Mouse (Mus musculus): ENCODE results near the gene Emc9. TPM values are rescaled to one million over a fixed set of nuclear protein-coding genes. Genes with fewer than 3 reads are reported as not detected.
A peak's percentile ranks its signal among the peaks of the same experiment; 100 is the strongest.

Gene Emc9
- polyA plus RNA-seq, 1 experiment from 2014 or later = 39.2 TPM

GRCm38 (mm10) chr14:55613346-55613745 is 28.2 kb upstream of the Emc9 start:
- Histone ChIP-seq H3K4me2 (replicated peaks) (no peak overlapping the region), H3K4me1 (replicated peaks; ENCODE audit: control insufficient read depth, insufficient read depth, low read length) (no peaks in the 10 kb centered on the region), H3K9me3 (ENCODE audit: control insufficient read depth, low read length) (no peaks in the 10 kb centered on the region), H3K27me3 (ENCODE audit: control insufficient read depth, insufficient read depth, low read length) (no peaks in the 10 kb centered on the region), H3K27ac (no peak overlapping the region), H3K36me3 (replicated peaks; ENCODE audit: control insufficient read depth, insufficient read depth) (peaks cover 24% of the 10 kb centered on the region), H3K4me3 (replicated peaks; ENCODE audit: low read length) (no peak overlapping the region), H3K9ac (no peak overlapping the region)
- 75% methylated on average over 6 of the region's 6 CpGs for WGBS
- ATAC-seq (ENCODE audit: low FRiP score) (no peak), DNase-seq (ENCODE audit: low spot score) (no peak)

DNA sequence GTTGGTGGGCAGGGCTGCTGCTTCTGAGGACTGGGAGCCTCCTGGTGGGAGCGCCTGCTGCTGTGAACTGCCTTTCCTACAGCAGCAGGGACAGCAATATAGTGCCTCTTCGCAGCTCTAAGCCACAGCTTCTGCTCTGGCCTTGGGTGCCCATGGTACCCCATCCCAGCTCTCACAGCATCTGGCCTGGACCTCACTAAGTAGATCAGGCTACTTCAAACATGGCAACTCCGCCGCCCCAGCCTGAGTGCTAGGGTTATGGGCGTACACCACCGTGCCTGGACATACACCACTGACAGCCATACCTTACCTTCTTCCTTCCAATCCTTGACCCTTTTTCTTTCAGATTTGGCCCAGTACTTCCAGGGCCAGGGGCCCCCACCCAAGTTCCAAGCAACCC is 23.2 kb upstream of the Emc9 start:
- Histone ChIP-seq H3K9ac (no peak overlapping the region), H3K4me1 (replicated peaks; ENCODE audit: control insufficient read depth, insufficient read depth, low read length) (no peaks in the 10 kb centered on the region), H3K4me2 (replicated peaks) (no peak overlapping the region), H3K9me3 (ENCODE audit: control insufficient read depth, low read length) (no peaks in the 10 kb centered on the region), H3K36me3 (replicated peaks; ENCODE audit: control insufficient read depth, insufficient read depth) (peaks cover 56% of the 10 kb centered on the region), H3K27me3 (ENCODE audit: control insufficient read depth, insufficient read depth, low read length) (no peaks in the 10 kb centered on the region), H3K4me3 (replicated peaks; ENCODE audit: low read length) (no peak overlapping the region), H3K27ac (no peak overlapping the region)
- 100% methylated on average over 6 of the region's 6 CpGs for WGBS
- ATAC-seq (ENCODE audit: low FRiP score) = no peak
- no peak for DNase-seq (ENCODE audit: low spot score)

- Histone ChIP-seq H3K27ac (no peak overlapping the region), H3K9me3 (ENCODE audit: control insufficient read depth, low read length) (no peaks in the 10 kb centered on the region), H3K4me2 (replicated peaks) (no peak overlapping the region), H3K36me3 (replicated peaks; ENCODE audit: control insufficient read depth, insufficient read depth) (peaks cover 79% of the 10 kb centered on the region), H3K4me1 (replicated peaks; ENCODE audit: control insufficient read depth, insufficient read depth, low read length) (no peaks in the 10 kb centered on the region), H3K27me3 (ENCODE audit: control insufficient read depth, insufficient read depth, low read length) (no peaks in the 10 kb centered on the region), H3K9ac (no peak overlapping the region), H3K4me3 (replicated peaks; ENCODE audit: low read length) (no peak overlapping the region)
- no peak for ATAC-seq (ENCODE audit: low FRiP score)
- WGBS = 94% methylated on average over 16 of the region's 16 CpGs
- DNase-seq (ENCODE audit: low spot score) = no peak
These were observed 20.8 kb upstream of the Emc9 start for GRCm38 (mm10) chr14:55605743-55606459.

DNA sequence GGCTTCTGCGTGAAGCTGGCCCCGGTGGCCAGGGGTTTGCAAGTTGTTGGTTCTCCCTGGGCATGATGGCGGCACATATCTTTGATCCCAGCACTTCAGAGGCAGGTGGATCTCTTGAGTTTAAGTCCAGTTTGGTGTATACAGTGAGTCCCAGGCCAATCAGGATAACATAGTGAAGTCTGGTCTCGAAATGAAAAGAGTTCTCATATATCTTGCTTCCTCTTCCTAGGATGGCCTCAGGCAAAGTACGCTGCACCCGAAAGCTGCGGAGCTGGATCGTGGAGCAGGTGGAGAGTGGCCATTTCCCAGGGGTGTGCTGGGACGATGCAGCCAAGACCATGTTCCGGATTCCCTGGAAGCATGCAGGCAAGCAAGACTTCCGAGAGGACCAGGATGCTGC is 19.7 kb upstream of the Emc9 start:
- ATAC-seq (ENCODE audit: low FRiP score) (no peak), DNase-seq (ENCODE audit: low spot score) (no peak)
- WGBS = 91% methylated on average over 11 of the region's 11 CpGs
- no peaks in the 10 kb centered on the region for H3K9me3 ChIP-seq (ENCODE audit: control insufficient read depth, low read length)
- no peak overlapping the region for H3K4me3 ChIP-seq (replicated peaks; ENCODE audit: low read length)
- no peak overlapping the region for H3K9ac ChIP-seq
- no peaks in the 10 kb centered on the region for H3K27me3 ChIP-seq (ENCODE audit: control insufficient read depth, insufficient read depth, low read length)
- H3K4me2 ChIP-seq (replicated peaks) = peak overlapping the region; percentile 33; the same call in 1 of the 2 replicates
- H3K27ac ChIP-seq = no peak overlapping the region
- peaks cover 82% of the 10 kb centered on the region for H3K36me3 ChIP-seq (replicated peaks; ENCODE audit: control insufficient read depth, insufficient read depth)
- H3K4me1 ChIP-seq (replicated peaks; ENCODE audit: control insufficient read depth, insufficient read depth, low read length) = no peaks in the 10 kb centered on the region

- WGBS = 22% methylated on average over 19 of the region's 19 CpGs
- no peak overlapping the region for H3K9ac ChIP-seq
- 0 out of 2 replicates have a peak overlapping the region, but pooled peaks have one; percentile 15 for H3K27ac ChIP-seq
- H3K4me1 ChIP-seq (replicated peaks; ENCODE audit: control insufficient read depth, insufficient read depth, low read length) = no peaks in the 10 kb centered on the region
- H3K36me3 ChIP-seq (replicated peaks; ENCODE audit: control insufficient read depth, insufficient read depth) = peaks cover 82% of the 10 kb centered on the region
- no peak overlapping the region; the same call in 1 of the 2 replicates for H3K4me3 ChIP-seq (replicated peaks; ENCODE audit: low read length)
- no peaks in the 10 kb centered on the region for H3K27me3 ChIP-seq (ENCODE audit: control insufficient read depth, insufficient read depth, low read length)
- DNase-seq (ENCODE audit: low spot score) = peak; percentile 74
- H3K4me2 ChIP-seq (replicated peaks) = peak overlapping the region; percentile 33
- peak; percentile 86 for ATAC-seq (ENCODE audit: low FRiP score)
- H3K9me3 ChIP-seq (ENCODE audit: control insufficient read depth, low read length) = no peaks in the 10 kb centered on the region
These were observed 18.8 kb upstream of the Emc9 start for GRCm38 (mm10) chr14:55603633-55604576.

DNA sequence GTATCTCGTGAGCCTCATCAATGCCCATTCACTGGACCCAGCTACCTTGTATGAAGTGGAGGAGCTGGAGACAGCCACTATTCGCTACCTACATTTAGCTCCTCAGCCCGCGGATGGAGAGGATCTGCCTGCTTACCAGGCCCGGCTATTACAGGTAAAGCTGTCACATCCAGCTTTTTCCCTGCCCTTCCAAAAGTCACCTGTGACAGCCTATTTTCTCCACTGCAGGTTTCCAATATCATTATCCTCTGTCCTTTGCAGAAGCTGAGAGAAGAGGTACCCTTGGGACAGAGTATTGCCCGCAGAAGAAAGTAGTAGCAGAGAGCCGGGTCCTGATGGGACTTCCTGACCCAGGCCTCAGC is 18.1 kb upstream of the Emc9 start, which contains the start of gene Irf9:
Gene Irf9, plus strand, starts transcription at position 301 of the 362 bp plus-strand sequence.
- peak within 1 kb of the TSS; percentile 33 for H3K4me2 ChIP-seq (replicated peaks)
- no peaks in the 10 kb centered on the region for H3K27me3 ChIP-seq (ENCODE audit: control insufficient read depth, insufficient read depth, low read length)
- no peaks in the 10 kb centered on the region for H3K9me3 ChIP-seq (ENCODE audit: control insufficient read depth, low read length)
- no peak within 1 kb of the TSS for H3K9ac ChIP-seq
- H3K4me1 ChIP-seq (replicated peaks; ENCODE audit: control insufficient read depth, insufficient read depth, low read length) = no peaks in the 10 kb centered on the region
- no peak within 1 kb of the TSS; the same call in 1 of the 2 replicates for H3K4me3 ChIP-seq (replicated peaks; ENCODE audit: low read length)
- DNase-seq (ENCODE audit: low spot score) = no peak
- peaks cover 82% of the 10 kb centered on the region for H3K36me3 ChIP-seq (replicated peaks; ENCODE audit: control insufficient read depth, insufficient read depth)
- ATAC-seq (ENCODE audit: low FRiP score) = no peak
- 86% methylated on average over 7 of the region's 7 CpGs for WGBS
- H3K27ac ChIP-seq = 0 out of 2 replicates have a peak within 1 kb of the TSS, but pooled peaks have one; percentile 15

- 95% methylated on average over 21 of the region's 21 CpGs for WGBS
- DNase-seq (ENCODE audit: low spot score) (no peak), ATAC-seq (ENCODE audit: low FRiP score) (no peak)
- no peak overlapping the region for H3K27ac ChIP-seq
- H3K4me3 ChIP-seq (replicated peaks; ENCODE audit: low read length) = no peak overlapping the region
- no peak overlapping the region for H3K9ac ChIP-seq
- H3K27me3 ChIP-seq (ENCODE audit: control insufficient read depth, insufficient read depth, low read length) = no peaks in the 10 kb centered on the region
- H3K36me3 ChIP-seq (replicated peaks; ENCODE audit: control insufficient read depth, insufficient read depth) = peaks cover 95% of the 10 kb centered on the region
- no peaks in the 10 kb centered on the region for H3K4me1 ChIP-seq (replicated peaks; ENCODE audit: control insufficient read depth, insufficient read depth, low read length)
- H3K4me2 ChIP-seq (replicated peaks) = no peak overlapping the region
- H3K9me3 ChIP-seq (ENCODE audit: control insufficient read depth, low read length) = no peaks in the 10 kb centered on the region
These were observed 13.7 kb upstream of the Emc9 start for GRCm38 (mm10) chr14:55598521-55599390.

GRCm38 (mm10) chr14:55596036-55596690 is 11.1 kb upstream of the Emc9 start:
- DNase-seq (ENCODE audit: low spot score) = no peak
- Histone ChIP-seq H3K27ac (no peak overlapping the region), H3K36me3 (replicated peaks; ENCODE audit: control insufficient read depth, insufficient read depth) (peaks cover 72% of the 10 kb centered on the region), H3K4me2 (replicated peaks) (no peak overlapping the region), H3K27me3 (ENCODE audit: control insufficient read depth, insufficient read depth, low read length) (no peaks in the 10 kb centered on the region), H3K9ac (no peak overlapping the region), H3K4me1 (replicated peaks; ENCODE audit: control insufficient read depth, insufficient read depth, low read length) (peaks cover 14% of the 10 kb centered on the region), H3K4me3 (replicated peaks; ENCODE audit: low read length) (no peak overlapping the region), H3K9me3 (ENCODE audit: control insufficient read depth, low read length) (no peaks in the 10 kb centered on the region)
- WGBS = 72% methylated on average over 13 of the region's 13 CpGs
- no peak for ATAC-seq (ENCODE audit: low FRiP score)
